Mouse (Mus musculus) heart, embryonic 12.5 days (tissue): ENCODE results near the gene C130050O18Rik. TPM values are rescaled to one million over a fixed set of nuclear protein-coding genes. Genes with fewer than 3 reads are reported as not detected.

Experiments
- ATAC-seq: fragments of 200-750 bp; cut with Nextera tagmentation; 2 replicates; pipeline ENCODE4 v1.8.0; 2017; ENCODE audit warnings: moderate TSS enrichment, moderate library complexity; ENCODE audit not compliant: insufficient number of reproducible peaks, low FRiP score
- H3K27ac ChIP-seq: fragments of 300-500 bp; sonication (generic); 2 replicates; pipeline ENCODE4 v1.5.1; 2016; ENCODE audit warnings: mild to moderate bottlenecking, moderate library complexity; ENCODE audit not compliant: poor library complexity, severe bottlenecking
- H3K27me3 ChIP-seq: fragments of 300-500 bp; sonication (generic); replicated peaks from 2 replicates; pipeline ENCODE4 v1.6.1; 2016; ENCODE audit warnings: mild to moderate bottlenecking, moderate library complexity
- H3K36me3 ChIP-seq: fragments of 300-500 bp; sonication (generic); 2 replicates; pipeline ENCODE4 v1.6.1; 2016; ENCODE audit warnings: mild to moderate bottlenecking, moderate library complexity
- H3K4me1 ChIP-seq: fragments of 300-500 bp; sonication (generic); replicated peaks from 2 replicates; pipeline ENCODE4 v1.6.1; 2016; ENCODE audit warnings: mild to moderate bottlenecking
- H3K4me2 ChIP-seq: fragments of 300-500 bp; sonication (generic); 2 replicates; pipeline ENCODE4 v1.6.1; 2016; ENCODE audit warnings: mild to moderate bottlenecking, moderate library complexity
- H3K4me3 ChIP-seq: fragments of 300-500 bp; sonication (generic); 2 replicates; pipeline ENCODE4 v1.5.1; 2016; ENCODE audit warnings: mild to moderate bottlenecking
- H3K9ac ChIP-seq: fragments of 300-500 bp; sonication (generic); 2 replicates; pipeline ENCODE4 v1.6.1; 2016; ENCODE audit warnings: mild to moderate bottlenecking, moderate library complexity
- H3K9me3 ChIP-seq: fragments of 300-500 bp; sonication (generic); replicated peaks from 2 replicates; pipeline ENCODE4 v1.6.1; 2016; ENCODE audit warnings: mild to moderate bottlenecking, moderate library complexity
- WGBS: fragments of 180-500 bp; shearing (Covaris S2); methylation state at CpG from one replicate; pipeline ENCODE4 v1.1.7; 2016; 5-methylcytosine and 5-hydroxymethylcytosine counted together
- polyA plus RNA-seq: library from polyadenylated mRNA; unstranded; fragments of >200 nt; fragmentation: Nextera tagmentation; extraction: Ambion mirVana; gene quantifications from 2 replicates; pipeline ENCODE4 v1.2.1, GENCODE M21; 2016

C130050O18Rik gene
- polyA plus RNA-seq, 1 experiment from 2014 or later: 0.10 TPM

- H3K27me3 ChIP-seq: peaks cover 62% of the 10 kb centered on the region
- peaks cover 27% of the 10 kb centered on the region for H3K4me1 ChIP-seq
- no peak overlapping the region for H3K9ac ChIP-seq
- no peak overlapping the region for H3K4me2 ChIP-seq
- H3K27ac ChIP-seq: no peak overlapping the region
- no peak overlapping the region for H3K4me3 ChIP-seq
- 63% methylated on average over 15 of the region's 15 CpGs for WGBS
- H3K36me3 ChIP-seq: no peaks in the 10 kb centered on the region
- H3K9me3 ChIP-seq: no peaks in the 10 kb centered on the region
- ATAC-seq: no peak
Observed at GRCm38 (mm10) chr5:139411665-139412314, 6.7 kb downstream of the C130050O18Rik start.

GRCm38 (mm10) chr5:139413545-139413944, 8.5 kb downstream of the C130050O18Rik start:
- peaks cover 7% of the 10 kb centered on the region; the same call in 1 of the 2 replicates for H3K9me3 ChIP-seq
- H3K27me3 ChIP-seq: peaks cover 66% of the 10 kb centered on the region
- no peak overlapping the region for H3K4me2 ChIP-seq
- WGBS: 86% methylated on average over 4 of the region's 4 CpGs
- H3K4me3 ChIP-seq: no peak overlapping the region
- peaks cover 30% of the 10 kb centered on the region for H3K4me1 ChIP-seq
- ATAC-seq: no peak
- no peak overlapping the region for H3K9ac ChIP-seq
- no peaks in the 10 kb centered on the region for H3K36me3 ChIP-seq
- H3K27ac ChIP-seq: no peak overlapping the region

- Histone ChIP-seq H3K27ac (no peak overlapping the region), H3K4me2 (no peak overlapping the region), H3K4me3 (no peak overlapping the region), H3K27me3 (peaks cover 72% of the 10 kb centered on the region), H3K4me1 (peaks cover 26% of the 10 kb centered on the region), H3K9me3 (peaks cover 7% of the 10 kb centered on the region; the same call in 1 of the 2 replicates), H3K36me3 (no peaks in the 10 kb centered on the region), H3K9ac (no peak overlapping the region)
- no peak for ATAC-seq
- 89% methylated on average over 5 of the region's 5 CpGs for WGBS
Observed at GRCm38 (mm10) chr5:139415001-139415400, 9.9 kb downstream of the C130050O18Rik start.

- Histone ChIP-seq H3K9ac (no peak overlapping the region), H3K9me3 (peaks cover 7% of the 10 kb centered on the region; the same call in 1 of the 2 replicates), H3K4me1 (peaks cover 21% of the 10 kb centered on the region), H3K27me3 (peaks cover 77% of the 10 kb centered on the region), H3K27ac (no peak overlapping the region), H3K4me3 (no peak overlapping the region), H3K4me2 (no peak overlapping the region), H3K36me3 (no peaks in the 10 kb centered on the region)
- 91% methylated on average over 4 of the region's 4 CpGs for WGBS
- no peak for ATAC-seq
Observed at GRCm38 (mm10) chr5:139416942-139417341, 11.9 kb downstream of the C130050O18Rik start.

- H3K27me3 ChIP-seq: peaks cover 78% of the 10 kb centered on the region
- H3K27ac ChIP-seq: no peak overlapping the region
- no peak overlapping the region for H3K4me2 ChIP-seq
- no peak overlapping the region for H3K4me3 ChIP-seq
- no peak for ATAC-seq
- H3K36me3 ChIP-seq: no peaks in the 10 kb centered on the region
- H3K9ac ChIP-seq: no peak overlapping the region
- WGBS: 85% methylated on average over 3 of the region's 3 CpGs
- peaks cover 7% of the 10 kb centered on the region; the same call in 1 of the 2 replicates for H3K9me3 ChIP-seq
- peaks cover 23% of the 10 kb centered on the region for H3K4me1 ChIP-seq
Observed at GRCm38 (mm10) chr5:139417480-139417879, 12.4 kb downstream of the C130050O18Rik start.

GRCm38 (mm10) chr5:139418110-139418509, 13.0 kb downstream of the C130050O18Rik start:
- Histone ChIP-seq H3K9me3 (peaks cover 7% of the 10 kb centered on the region; the same call in 1 of the 2 replicates), H3K4me2 (0 out of 2 replicates have a peak overlapping the region, but pooled peaks have one; percentile 33), H3K27ac (no peak overlapping the region), H3K27me3 (peaks cover 74% of the 10 kb centered on the region), H3K9ac (no peak overlapping the region), H3K4me3 (no peak overlapping the region), H3K36me3 (no peaks in the 10 kb centered on the region), H3K4me1 (peaks cover 26% of the 10 kb centered on the region)
- WGBS: 54% methylated on average over 2 of the region's 2 CpGs
- ATAC-seq: no peak

GRCm38 (mm10) chr5:139418633-139419032, 13.6 kb downstream of the C130050O18Rik start:
- H3K27me3 ChIP-seq: peaks cover 76% of the 10 kb centered on the region
- H3K4me1 ChIP-seq: peaks cover 29% of the 10 kb centered on the region
- 9% methylated on average over 3 of the region's 3 CpGs for WGBS
- H3K9ac ChIP-seq: peak overlapping the region; percentile 5; the same call in 1 of the 2 replicates
- no peak overlapping the region for H3K27ac ChIP-seq
- peak overlapping the region; percentile 33 for H3K4me2 ChIP-seq
- H3K36me3 ChIP-seq: no peaks in the 10 kb centered on the region
- H3K9me3 ChIP-seq: peaks cover 7% of the 10 kb centered on the region; the same call in 1 of the 2 replicates
- 0 out of 2 replicates have a peak, but pooled peaks have one; percentile 50 for ATAC-seq
- H3K4me3 ChIP-seq: no peak overlapping the region

- Histone ChIP-seq H3K36me3 (no peaks in the 10 kb centered on the region), H3K4me2 (peak within 1 kb of the TSS; percentile 43), H3K4me3 (peak within 1 kb of the TSS; percentile 20; the same call in 1 of the 2 replicates), H3K4me1 (peaks cover 27% of the 10 kb centered on the region), H3K9me3 (no peaks in the 10 kb centered on the region), H3K27me3 (peaks cover 79% of the 10 kb centered on the region), H3K27ac (no peak within 1 kb of the TSS), H3K9ac (0 out of 2 replicates have a peak within 1 kb of the TSS, but pooled peaks have one; percentile 31)
- 60% methylated on average over 21 of the region's 21 CpGs for WGBS
- ATAC-seq: no peak
Observed at GRCm38 (mm10) chr5:139423026-139423865, 18.2 kb downstream of the C130050O18Rik start, which contains the start of gene Gper1. Gene Gper1 (plus strand): TSS chr5:139423151.

- Histone ChIP-seq H3K4me3 (no peak overlapping the region), H3K4me2 (no peak overlapping the region), H3K27me3 (peaks cover 79% of the 10 kb centered on the region), H3K36me3 (no peaks in the 10 kb centered on the region), H3K27ac (no peak overlapping the region), H3K9me3 (no peaks in the 10 kb centered on the region), H3K9ac (no peak overlapping the region), H3K4me1 (peaks cover 23% of the 10 kb centered on the region)
- ATAC-seq: no peak
- WGBS: 67% methylated on average over 9 of the region's 9 CpGs
Observed at GRCm38 (mm10) chr5:139425198-139425597, 20.1 kb downstream of the C130050O18Rik start.

- H3K9me3 ChIP-seq: no peaks in the 10 kb centered on the region
- no peaks in the 10 kb centered on the region for H3K36me3 ChIP-seq
- no peak overlapping the region for H3K9ac ChIP-seq
- no peak overlapping the region for H3K4me2 ChIP-seq
- no peak overlapping the region for H3K27ac ChIP-seq
- WGBS: 88% methylated on average over 9 of the region's 9 CpGs
- H3K4me3 ChIP-seq: no peak overlapping the region
- peaks cover 22% of the 10 kb centered on the region for H3K4me1 ChIP-seq
- peaks cover 78% of the 10 kb centered on the region for H3K27me3 ChIP-seq
- ATAC-seq: no peak
Observed at GRCm38 (mm10) chr5:139427001-139427400, 21.9 kb downstream of the C130050O18Rik start.

- WGBS: 69% methylated on average over 9 of the region's 9 CpGs
- no peak overlapping the region for H3K4me3 ChIP-seq
- H3K9ac ChIP-seq: no peak overlapping the region
- H3K4me2 ChIP-seq: no peak overlapping the region
- no peaks in the 10 kb centered on the region for H3K9me3 ChIP-seq
- H3K4me1 ChIP-seq: peaks cover 19% of the 10 kb centered on the region
- no peak for ATAC-seq
- no peak overlapping the region for H3K27ac ChIP-seq
- no peaks in the 10 kb centered on the region for H3K36me3 ChIP-seq
- H3K27me3 ChIP-seq: peaks cover 76% of the 10 kb centered on the region
Observed at GRCm38 (mm10) chr5:139427989-139428388, 22.9 kb downstream of the C130050O18Rik start.
